Mouse (Mus musculus): ENCODE results near the gene Cd36.

Gene Cd36

DNA sequence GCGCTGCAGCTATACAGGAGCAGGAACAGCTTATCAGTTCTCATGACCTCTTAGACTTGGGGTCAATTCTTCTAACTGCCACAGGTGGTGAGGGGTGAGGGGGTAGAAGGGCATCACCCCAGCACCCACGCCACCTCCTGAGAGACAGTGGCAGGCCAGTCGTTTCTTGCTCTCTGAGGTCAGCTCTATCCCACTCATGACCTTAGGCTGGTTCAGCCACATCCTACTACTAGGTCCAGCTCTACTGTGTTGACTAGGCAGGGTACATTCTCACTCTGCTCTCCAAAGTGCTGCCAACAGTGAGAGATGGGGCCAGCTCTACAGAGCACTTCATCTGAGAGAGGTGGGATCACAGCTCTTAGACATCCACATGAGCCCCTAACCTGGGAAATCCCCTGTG is 30.2 kb downstream of the Cd36 start:
- in situ Hi-C loops (cut with MboI): no loop called here

GRCm38 (mm10) chr5:17857871-17858270 is 30.7 kb downstream of the Cd36 start:
- in situ Hi-C loops (cut with MboI): no loop called here

DNA sequence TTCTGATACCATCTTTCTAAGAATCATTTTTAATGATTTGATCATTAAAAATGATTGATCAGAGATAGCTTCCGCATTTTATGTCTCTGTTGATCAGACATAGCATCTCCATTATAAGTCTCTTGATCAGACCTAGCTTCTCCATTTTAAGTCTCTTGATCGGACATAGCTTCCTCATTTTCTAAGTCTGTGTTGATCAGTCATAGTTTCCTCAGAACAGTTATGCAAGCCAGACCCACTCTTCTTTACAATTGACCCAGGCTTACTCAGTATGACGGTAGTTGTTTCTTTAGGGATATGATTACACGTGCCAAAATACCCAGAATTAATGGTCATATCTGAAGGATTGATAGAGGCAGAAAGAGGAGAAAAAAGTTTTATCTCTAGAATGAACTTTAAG is 31.3 kb downstream of the Cd36 start:
- in situ Hi-C loops (cut with MboI): no loop called here

- in situ Hi-C loops (cut with MboI): no loop called here
Measured at GRCm38 (mm10) chr5:17854127-17854923, 34.3 kb downstream of the Cd36 start.

- in situ Hi-C loops (cut with MboI): no loop called here
Measured at GRCm38 (mm10) chr5:17850582-17850981, 38.0 kb downstream of the Cd36 start.

DNA sequence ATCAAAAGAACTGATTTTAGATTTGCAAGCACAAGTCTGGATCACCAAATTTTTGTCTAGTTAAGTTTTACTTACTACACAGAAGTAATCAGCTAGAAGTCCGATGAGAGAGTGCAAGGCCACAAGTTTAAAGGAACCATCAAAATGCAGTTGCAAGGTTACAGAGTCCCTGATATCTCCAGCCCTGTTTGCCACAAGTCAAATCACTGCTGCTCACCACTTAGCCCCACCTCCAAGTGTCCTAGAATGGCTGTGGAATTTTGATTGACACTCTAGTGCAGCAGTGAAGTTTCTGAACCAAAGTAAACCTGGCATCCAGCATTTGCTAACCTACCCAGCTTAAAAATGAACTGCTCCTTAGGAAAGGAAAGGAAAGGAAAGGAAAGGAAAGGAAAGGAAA is 39.0 kb downstream of the Cd36 start:
- in situ Hi-C loops (cut with MboI): no loop called here

DNA sequence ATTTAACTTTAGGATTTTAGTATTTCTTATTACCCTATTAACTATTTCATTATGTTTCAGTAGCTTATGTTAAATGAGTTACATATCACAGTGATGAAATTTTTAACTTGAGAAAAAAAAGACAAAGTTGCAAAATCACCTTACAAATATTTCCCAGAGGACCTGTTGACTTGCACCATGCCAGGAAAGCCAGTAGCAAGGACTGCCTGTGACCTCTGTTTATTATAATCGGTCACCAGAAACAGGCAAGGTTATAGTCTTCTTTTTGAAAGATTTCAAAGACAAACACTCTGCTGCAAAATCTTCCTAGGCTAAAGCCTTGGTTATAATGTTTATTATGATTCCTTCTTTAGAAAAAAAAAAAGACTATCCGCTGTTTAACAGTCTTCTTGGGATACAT is 39.9 kb downstream of the Cd36 start:
- in situ Hi-C loops (cut with MboI): no loop called here

DNA sequence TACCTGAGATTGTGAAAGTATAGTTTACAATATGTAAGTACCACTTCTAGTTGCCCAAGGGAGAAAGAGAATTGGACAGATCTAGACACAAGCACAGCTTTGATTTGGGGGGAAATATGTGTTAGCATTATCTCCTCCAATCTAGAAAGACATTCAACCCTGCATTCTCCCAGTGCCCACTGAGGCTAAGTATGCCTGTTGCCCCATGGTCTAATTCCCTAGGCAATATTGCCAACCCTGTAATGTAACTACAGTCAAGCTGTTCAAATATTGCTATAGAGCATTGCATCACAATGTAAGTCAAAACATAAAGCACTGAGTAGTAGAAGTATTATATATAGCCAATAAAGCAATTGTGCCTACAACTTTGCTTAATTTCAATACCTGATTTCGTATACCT is 40.3 kb downstream of the Cd36 start:
- in situ Hi-C loops (cut with MboI): no loop called here

DNA sequence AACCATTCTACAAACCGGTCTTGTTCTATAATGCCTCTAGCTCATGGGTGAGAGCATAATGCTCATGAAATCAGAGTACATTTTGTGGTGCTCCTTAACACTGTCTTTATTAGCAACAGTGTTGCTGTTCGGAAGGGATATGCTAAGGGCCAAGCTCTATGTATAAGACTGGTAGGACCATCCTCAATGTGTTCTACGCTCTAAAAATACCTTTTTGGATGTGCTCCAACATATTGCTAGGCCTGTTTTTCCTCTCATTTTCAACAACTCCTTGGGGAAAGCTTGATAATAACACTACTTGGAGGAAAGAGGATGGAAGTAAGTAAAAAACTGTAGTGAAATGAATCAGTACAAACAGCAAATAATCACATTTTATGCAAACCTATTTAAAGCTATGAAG is 44.7 kb downstream of the Cd36 start:
- in situ Hi-C loops (cut with MboI): no loop called here

DNA sequence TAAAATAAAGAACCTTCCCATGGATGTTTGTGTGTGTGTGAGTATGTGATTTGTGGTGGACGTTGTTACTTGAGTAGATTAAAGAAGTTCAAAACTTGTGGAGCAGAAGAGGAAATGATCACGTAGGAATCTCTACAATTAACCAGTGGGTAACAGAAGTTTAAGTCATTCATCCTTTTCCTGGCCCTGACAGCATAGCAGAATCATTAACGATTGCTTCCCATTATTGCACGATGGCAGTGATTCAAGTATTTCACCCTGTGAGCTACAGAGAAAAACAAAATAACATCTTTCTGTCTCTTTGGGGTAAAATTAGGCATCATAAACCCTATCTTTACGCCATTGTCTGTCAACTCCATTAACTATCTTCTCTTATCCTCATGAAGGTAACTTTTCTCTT is 45.3 kb downstream of the Cd36 start:
- in situ Hi-C loops (cut with MboI): no loop called here

GRCm38 (mm10) chr5:17842111-17842729 is 46.4 kb downstream of the Cd36 start:
- in situ Hi-C loops (cut with MboI): no loop called here

DNA sequence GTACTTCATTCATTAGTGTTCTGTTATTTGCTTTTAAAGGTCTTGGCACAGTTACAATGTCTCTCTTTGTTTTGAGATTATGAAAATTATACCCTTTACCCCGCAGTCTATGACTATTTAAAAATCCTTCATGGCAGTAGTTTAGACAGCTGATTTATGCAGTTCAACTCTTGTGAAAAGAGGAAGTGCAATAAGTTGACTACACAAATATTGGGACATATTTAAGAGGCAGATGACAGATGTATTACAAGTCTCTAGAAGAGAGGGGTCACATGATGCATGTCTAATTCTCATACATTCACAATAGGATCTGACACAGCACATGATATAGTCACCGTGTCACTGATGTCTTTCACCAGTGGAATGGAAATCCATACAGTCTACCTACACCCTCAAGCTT is 49.1 kb downstream of the Cd36 start:
- in situ Hi-C loops (cut with MboI): loop anchor here (10.0 kb wide), 1 partner anchor 175 kb away; no protein-coding TSS in a partner anchor

GRCm38 (mm10) chr5:17836408-17836807 is 52.2 kb downstream of the Cd36 start:
- in situ Hi-C loops (cut with MboI): loop anchor here (10.0 kb wide), 1 partner anchor 178 kb away; no protein-coding TSS in a partner anchor

- in situ Hi-C loops (cut with MboI): loop anchor here (10.0 kb wide), 1 partner anchor 179 kb away; no protein-coding TSS in a partner anchor
Measured at GRCm38 (mm10) chr5:17835302-17836097, 53.1 kb downstream of the Cd36 start.

- in situ Hi-C loops (cut with MboI): loop anchor here (10.0 kb wide), 1 partner anchor 181 kb away; no protein-coding TSS in a partner anchor
Measured at GRCm38 (mm10) chr5:17833797-17834196, 54.8 kb downstream of the Cd36 start.

GRCm38 (mm10) chr5:17830536-17830935 is 58.1 kb downstream of the Cd36 start:
- in situ Hi-C loops (cut with MboI): loop anchor here (10.0 kb wide), 1 partner anchor 184 kb away; no protein-coding TSS in a partner anchor

GRCm38 (mm10) chr5:17828713-17829544 is 59.7 kb downstream of the Cd36 start:
- in situ Hi-C loops (cut with MboI): no loop called here

- in situ Hi-C loops (cut with MboI): no loop called here
Measured at GRCm38 (mm10) chr5:17821395-17821794, 67.2 kb downstream of the Cd36 start.

DNA sequence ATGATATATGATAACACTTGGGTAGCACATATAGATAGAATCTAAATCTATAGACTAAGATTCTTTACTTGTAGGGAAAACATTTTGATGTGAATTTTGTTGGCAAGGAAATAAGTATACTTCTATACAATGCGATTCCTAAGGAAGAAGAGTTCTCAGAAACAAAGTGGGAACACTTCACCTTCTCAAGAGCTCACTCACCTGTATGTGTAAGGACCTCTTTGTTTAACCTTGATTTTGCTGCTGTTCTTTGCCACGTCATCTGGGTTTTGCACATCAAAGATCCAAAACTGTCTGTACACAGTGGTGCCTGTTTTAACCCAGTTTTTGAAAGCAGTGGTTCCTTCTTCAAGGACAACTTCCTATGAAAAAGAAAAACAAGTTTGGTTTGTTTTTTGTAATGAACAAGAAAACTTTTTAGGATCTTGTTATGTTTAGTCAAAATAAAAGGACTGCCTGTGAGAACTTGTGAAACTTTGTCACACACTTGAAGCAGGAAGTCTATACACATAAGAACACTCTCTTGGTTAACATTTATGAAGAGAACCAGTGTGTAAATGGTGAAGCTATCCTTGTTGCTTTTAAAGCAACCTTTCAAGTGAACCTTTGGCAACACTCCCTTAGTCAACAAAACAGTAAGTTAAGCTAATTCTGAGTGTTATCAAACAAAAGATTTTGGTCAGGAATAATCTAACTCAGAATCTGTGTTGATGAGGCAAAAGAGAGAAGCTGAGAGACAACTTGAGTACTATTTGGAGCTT is 68.2 kb downstream of the Cd36 start:
- in situ Hi-C loops (cut with MboI): no loop called here

DNA sequence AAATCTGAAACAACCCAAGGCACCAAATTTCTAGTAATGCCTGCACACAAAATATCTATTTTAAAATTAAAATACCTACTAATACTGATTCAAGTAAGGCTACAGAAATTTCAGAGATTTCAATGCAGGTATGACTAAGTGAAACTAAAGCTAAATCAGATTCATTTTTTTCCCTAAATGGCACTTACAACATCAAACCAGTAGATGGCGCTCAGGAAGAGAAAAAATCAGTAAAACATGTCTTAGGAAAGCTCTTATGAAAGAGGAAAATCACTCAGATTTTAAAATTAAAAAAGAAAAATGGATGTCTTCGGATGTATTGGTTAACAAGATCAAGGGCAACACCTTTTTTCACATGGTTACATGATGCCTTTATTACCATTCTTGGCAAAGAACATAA is 72.4 kb downstream of the Cd36 start:
- in situ Hi-C loops (cut with MboI): no loop called here

GRCm38 (mm10) chr5:17810336-17810735 is 78.3 kb downstream of the Cd36 start:
- in situ Hi-C loops (cut with MboI): no loop called here

All from mature B cell (primary cell).